Mouse (Mus musculus) olfactory bulb, adult 2 months (tissue): ENCODE data around the gene Ifnk.

ENCODE experiments used
- CTCF ChIP-seq: fragments of 200-500 bp; IDR thresholded peaks from 2 replicates; pipeline ENCODE4 v1.5.1; 2012; ENCODE audit warnings: low read depth, mild to moderate bottlenecking, low read length, moderate library complexity; ENCODE audit not compliant: insufficient read depth
- POLR2A ChIP-seq: fragments of 200-500 bp; IDR thresholded peaks from 2 replicates; pipeline ENCODE4 v1.6.1; 2012; ENCODE audit warnings: mild to moderate bottlenecking, low read depth, low read length, moderate library complexity; ENCODE audit not compliant: insufficient read depth

GRCm38 (mm10) chr4:35173551-35173950 lies 21.7 kb downstream of the Ifnk start:
- TF ChIP-seq CTCF (no peak), POLR2A (no peak)
